Mouse (Mus musculus): ENCODE results near the gene Mdm1. TPM values are rescaled to one million over a fixed set of nuclear protein-coding genes. Genes with fewer than 3 reads are reported as not detected.

Gene Mdm1
- polyA plus RNA-seq (2014; fragmentation: Illumina TruSeq; extraction: RNeasy Lipid Tissue Mini Kit (QIAGEN cat#74804); ENCODE audit: low read depth, low replicate concordance) = 4.4 TPM

GRCm38 (mm10) chr10:118141018-118141883 lies at the start of gene Mdm1:
Mdm1 (plus strand) TSS chr10:118141811.

GRCm38 (mm10) chr10:118204642-118205041 lies 63.0 kb downstream of the Mdm1 start, which contains the start of gene Il22:
Il22 (plus strand) TSS chr10:118204942.

Other genes with a start within 250 kb of the Mdm1 start
- gene Il22, start 63.1 kb downstream of the Mdm1 start, polyA plus RNA-seq (2014; fragmentation: Illumina TruSeq; extraction: RNeasy Lipid Tissue Mini Kit (QIAGEN cat#74804); ENCODE audit: low read depth, low replicate concordance) = not detected
- gene Gm32717, start 99.0 kb downstream of the Mdm1 start, polyA plus RNA-seq (2014; fragmentation: Illumina TruSeq; extraction: RNeasy Lipid Tissue Mini Kit (QIAGEN cat#74804); ENCODE audit: low read depth, low replicate concordance) = not detected
- gene Gm32802, start 116.9 kb downstream of the Mdm1 start, polyA plus RNA-seq (2014; fragmentation: Illumina TruSeq; extraction: RNeasy Lipid Tissue Mini Kit (QIAGEN cat#74804); ENCODE audit: low read depth, low replicate concordance) = not detected
- not detected for gene Iltifb, start 153.2 kb downstream of the Mdm1 start, polyA plus RNA-seq (2014; fragmentation: Illumina TruSeq; extraction: RNeasy Lipid Tissue Mini Kit (QIAGEN cat#74804); ENCODE audit: low read depth, low replicate concordance)
- not detected for gene Gm9040, start 185.2 kb downstream of the Mdm1 start, polyA plus RNA-seq (2014; fragmentation: Illumina TruSeq; extraction: RNeasy Lipid Tissue Mini Kit (QIAGEN cat#74804); ENCODE audit: low read depth, low replicate concordance)
- not detected for gene Gm9044, start 190.6 kb downstream of the Mdm1 start, polyA plus RNA-seq (2014; fragmentation: Illumina TruSeq; extraction: RNeasy Lipid Tissue Mini Kit (QIAGEN cat#74804); ENCODE audit: low read depth, low replicate concordance)
- gene Gm9045, start 196.0 kb downstream of the Mdm1 start, polyA plus RNA-seq (2014; fragmentation: Illumina TruSeq; extraction: RNeasy Lipid Tissue Mini Kit (QIAGEN cat#74804); ENCODE audit: low read depth, low replicate concordance) = not detected
- gene Gm9046, start 201.4 kb downstream of the Mdm1 start, polyA plus RNA-seq (2014; fragmentation: Illumina TruSeq; extraction: RNeasy Lipid Tissue Mini Kit (QIAGEN cat#74804); ENCODE audit: low read depth, low replicate concordance) = not detected
- not detected for gene Gm9048, start 206.9 kb downstream of the Mdm1 start, polyA plus RNA-seq (2014; fragmentation: Illumina TruSeq; extraction: RNeasy Lipid Tissue Mini Kit (QIAGEN cat#74804); ENCODE audit: low read depth, low replicate concordance)
- gene Gm9049, start 212.3 kb downstream of the Mdm1 start, polyA plus RNA-seq (2014; fragmentation: Illumina TruSeq; extraction: RNeasy Lipid Tissue Mini Kit (QIAGEN cat#74804); ENCODE audit: low read depth, low replicate concordance) = not detected

All from sigmoid colon, adult 10 weeks (tissue).